ENCODE assay signal across 9 mouse cellular contexts in genomic region chr4:149701426-149702209, GRCm38 (mm10). TPM values are rescaled to one million over a fixed set of nuclear protein-coding genes. Genes with fewer than 3 reads are reported as not detected.
DNase-seq lines count a peak whose midpoint lies in the region; TF ChIP-seq lines count a peak whose summit lies in the region.
"Had no signal": no experiment of that assay in that cellular context is flagged by ENCODE, and none has a peak within 500 bp of the region (broad histone marks: within the 10 kb centered on the region; RNA-seq: fewer than 3 reads in every experiment).

No protein-coding gene starts in this region.

- TF ChIP-seq EP300 in CH12.LX (IDR thresholded peaks at IDR 0.05; ENCODE audit: low read length) = 0 out of 2 replicates have a peak, but pooled peaks have one; percentile 36

- TF ChIP-seq CTCF in CH12.LX (conservative IDR thresholded peaks at IDR 0.05 in 1 of 2, IDR thresholded peaks at IDR 0.05 in 1 of 2; ENCODE audit: low read depth in 2 of 2, low read length in 2 of 2) = no peak

- peak; percentile 55 to 68 for DNase-seq in heart, adult 18-20 months
- DNase-seq in heart, adult 8-10 months (ENCODE audit: low spot score) = no peak
- DNase-seq in CH12.LX (ENCODE audit: extremely low read depth) = peak; percentile 97
- peak; percentile 49 to 54 for DNase-seq in gastrocnemius, postnatal 36 days
- DNase-seq in lung, postnatal 10 days = peak; percentile 62
- DNase-seq in thymus, postnatal 0 days (ENCODE audit: low spot score) = peak; percentile 79
- DNase-seq in yolk sac, embryonic 10.5 days (ENCODE audit: low spot score) = no peak
- no peak for DNase-seq in cerebellum, postnatal 14 days

- dilution Hi-C loops in CH12.LX (cut with MboI; ENCODE audit: extremely low pct_ligation_motif_present, extremely low pct_unique_long_range_greater_than_20kb, low sequenced_read_pairs) = no loop called here

- peak overlapping the region; percentile 95 for H3K9ac ChIP-seq in CH12.LX (ENCODE audit: insufficient read depth, low read depth)
- H3K9ac ChIP-seq: neural tube, embryonic 12.5 days had no signal

- TF ChIP-seq RAD21 in CH12.LX (IDR thresholded peaks at IDR 0.05; ENCODE audit: low read depth, low read length) = no peak

- intact Hi-C loops in gastrocnemius, postnatal 36 days (cut with DNase I) = no loop called here

- peak overlapping the region; percentile 63 to 92 (median 82) for H3K4me3 ChIP-seq in CH12.LX (replicated peaks in 1 of 3; ENCODE audit: low read depth in 2 of 3, low read length in 2 of 3, poor library complexity in 1 of 3)
- H3K4me3 ChIP-seq: neural tube, embryonic 12.5 days had no signal

- no peaks in the 10 kb centered on the region for H3K27me3 ChIP-seq in CH12.LX (replicated peaks)

- H3K79me2 ChIP-seq in CH12.LX (replicated peaks; ENCODE audit: control insufficient read depth, extremely low read depth, insufficient read depth, poor library complexity, severe bottlenecking) = peaks cover 44% of the 10 kb centered on the region

- peak overlapping the region; percentile 92 for H3K4me2 ChIP-seq in CH12.LX (ENCODE audit: insufficient read depth, low read depth, poor library complexity, severe bottlenecking)
- H3K4me2 ChIP-seq: neural tube, embryonic 12.5 days had no signal

- peaks cover 5 to 36% of the 10 kb centered on the region in 2 experiments; a peak in 3 of 4 replicates for H3K4me1 ChIP-seq in CH12.LX (ENCODE audit: control insufficient read depth in 1 of 2, insufficient read depth in 2 of 2)

- H3K27ac ChIP-seq in CH12.LX (ENCODE audit: insufficient read depth, low read depth) = peak overlapping the region; percentile 98
- H3K27ac ChIP-seq: neural tube, embryonic 12.5 days had no signal

- H3K36me3 ChIP-seq in CH12.LX (replicated peaks in 1 of 2; ENCODE audit: control insufficient read depth in 1 of 2, insufficient read depth in 1 of 2, low read length in 1 of 2) = peaks cover 0 to 10% of the 10 kb centered on the region in 2 experiments
- H3K36me3 ChIP-seq: neural tube, embryonic 12.5 days had no signal

- peak; percentile 96 for TF ChIP-seq POLR2A in CH12.LX (IDR thresholded peaks at IDR 0.05; ENCODE audit: low read depth, low read length)

- in situ Hi-C loops in CH12.LX (cut with MboI; ENCODE audit: low pct_ligation_motif_present, low pct_unique_long_range_greater_than_20kb, low sequenced_read_pairs) = loop anchor here (25.0 kb wide), 1 partner anchor 539 kb away; the partner anchor contains the start of gene Pgd

- H3K9me3 ChIP-seq in CH12.LX (replicated peaks; ENCODE audit: low read length) = no peaks in the 10 kb centered on the region
- H3K9me3 ChIP-seq: neural tube, embryonic 12.5 days had no signal

TF ChIP-seq in CH12.LX, 34 proteins besides CTCF, POLR2A, EP300 and RAD21:
- peak; percentile 98 for TF ChIP-seq NELFE (IDR thresholded peaks at IDR 0.05; ENCODE audit: low read depth, low read length)
- peak; percentile 54; the same call in 1 of the 2 replicates for TF ChIP-seq BHLHE40 (IDR thresholded peaks at IDR 0.05; ENCODE audit: low read depth, low read length)
- no peak for TF ChIP-seq USF1 (IDR thresholded peaks at IDR 0.05; ENCODE audit: low read depth, low read length)
- TF ChIP-seq GABPA (IDR thresholded peaks at IDR 0.05; ENCODE audit: insufficient replicate concordance, low read depth, low read length) = no peak
- TF ChIP-seq MAX (IDR thresholded peaks at IDR 0.05; ENCODE audit: low read length) = peak; percentile 74
- TF ChIP-seq JUN (IDR thresholded peaks at IDR 0.05; ENCODE audit: insufficient read depth, low read depth, low read length) = no peak
- TF ChIP-seq NRF1 (IDR thresholded peaks at IDR 0.05; ENCODE audit: low read depth, low read length) = no peak
- TF ChIP-seq ZC3H11A (IDR thresholded peaks at IDR 0.05; ENCODE audit: low read depth, low read length) = no peak
- TF ChIP-seq ZMIZ1 (IDR thresholded peaks at IDR 0.05; ENCODE audit: low read depth, low read length) = peak; percentile 89
- TF ChIP-seq PAX5 (IDR thresholded peaks at IDR 0.05; ENCODE audit: low read length) = no peak
- no peak for TF ChIP-seq USF2 (conservative IDR thresholded peaks at IDR 0.05; ENCODE audit: low read depth, low read length)
- TF ChIP-seq KAT2A (IDR thresholded peaks at IDR 0.05; ENCODE audit: insufficient replicate concordance, low read length) = no peak
- peak; percentile 28; the same call in 1 of the 2 replicates for TF ChIP-seq MXI1 (IDR thresholded peaks at IDR 0.05; ENCODE audit: low read depth, low read length)
- peak; percentile 96 for TF ChIP-seq TBP (conservative IDR thresholded peaks at IDR 0.05; ENCODE audit: low read depth, low read length)
- TF ChIP-seq MEF2A (IDR thresholded peaks at IDR 0.05; ENCODE audit: borderline replicate concordance, low read depth, low read length) = no peak
- no peak for TF ChIP-seq UBTF (IDR thresholded peaks at IDR 0.05; ENCODE audit: low read depth, low read length)
- TF ChIP-seq SMC3 (IDR thresholded peaks at IDR 0.05; ENCODE audit: low read depth, low read length) = no peak
- 0 out of 2 replicates have a peak, but pooled peaks have one; percentile 4 for TF ChIP-seq SIN3A (IDR thresholded peaks at IDR 0.05; ENCODE audit: low read length)
- TF ChIP-seq ZNF384 (IDR thresholded peaks at IDR 0.05; ENCODE audit: low read depth, low read length) = no peak
- no peak for TF ChIP-seq MYC (IDR thresholded peaks at IDR 0.05; ENCODE audit: low read depth, low read length)
- no peak; the same call in 1 of the 2 replicates for TF ChIP-seq HCFC1 (IDR thresholded peaks at IDR 0.05; ENCODE audit: low read depth, low read length)
- TF ChIP-seq JUND (conservative IDR thresholded peaks at IDR 0.05; ENCODE audit: low read depth, low read length) = no peak
- TF ChIP-seq ELF1 (IDR thresholded peaks at IDR 0.05; ENCODE audit: low read depth, low read length) = no peak
- no peak for TF ChIP-seq CHD2 (IDR thresholded peaks at IDR 0.05; ENCODE audit: low read length)
- no peak for TF ChIP-seq E2F4 (IDR thresholded peaks at IDR 0.05; ENCODE audit: insufficient replicate concordance, low read depth, low read length)
- no peak for TF ChIP-seq RCOR1 (conservative IDR thresholded peaks at IDR 0.05; ENCODE audit: low read depth, low read length)
- TF ChIP-seq TCF12 (IDR thresholded peaks at IDR 0.05; ENCODE audit: low read depth, low read length) = peak; percentile 83
- TF ChIP-seq POLR2AphosphoS2 (IDR thresholded peaks at IDR 0.05; ENCODE audit: low read depth, low read length) = peak; percentile 81; the same call in 1 of the 2 replicates
- TF ChIP-seq ZKSCAN1 (IDR thresholded peaks at IDR 0.05; ENCODE audit: borderline replicate concordance, low read depth, low read length) = no peak
- TF ChIP-seq MAZ (IDR thresholded peaks at IDR 0.05; ENCODE audit: low read depth, low read length) = no peak
- no peak for TF ChIP-seq IRF4 (IDR thresholded peaks at IDR 0.05; ENCODE audit: low read depth, low read length)
- TF ChIP-seq CHD1 (IDR thresholded peaks at IDR 0.05; ENCODE audit: low read depth, low read length) = peak; percentile 15; the same call in 1 of the 2 replicates
- TF ChIP-seq ETS1 (conservative IDR thresholded peaks at IDR 0.05; ENCODE audit: low read depth, low read length) = 0 out of 2 replicates have a peak, but pooled peaks have one; percentile 24
- TF ChIP-seq MAFK (IDR thresholded peaks at IDR 0.05; ENCODE audit: insufficient replicate concordance, low read length) = no peak

RNA-seq across cellular contexts. Expression of gene Pik3cd, which starts 0.8 kb away (rescaled TPM):
- total RNA-seq in heart, adult 18-20 months (2021) = 1 to 10 TPM; 3.5 to 5.6 TPM
- total RNA-seq in heart, adult 8-10 months (2022) = 1 to 10 TPM; 4.7 to 5.8 (median 5.1) TPM
- 84.0 and 95.0 TPM in 2 replicates for total RNA-seq in CH12.LX (2012; rRNA removed)
- 57.0 and 60.3 TPM in 2 replicates for total RNA-seq in CH12.LX (2014; rRNA removed)
- polyA plus RNA-seq in CH12.LX (2012; ENCODE audit: insufficient read length, low read depth) = 62.4 and 72.1 TPM in 2 replicates
- 1 to 10 TPM; 8.8 to 10.0 TPM for total RNA-seq in gastrocnemius, postnatal 36 days (2021)
- polyA plus RNA-seq in thymus, postnatal 0 days (2015; fragmentation: Nextera tagmentation; extraction: Ambion mirVana) = 27.5 and 31.2 TPM in 2 replicates

RNA-seq across cellular contexts. Expression of gene Tmem201, which starts 36.2 kb away (rescaled TPM):
- 10 to 100 TPM; 85.2 to 90.5 TPM for total RNA-seq in heart, adult 18-20 months (2021)
- total RNA-seq in heart, adult 8-10 months (2022) = 10 to 100 TPM; 92.2 to 93.9 (median 93.1) TPM
- total RNA-seq in CH12.LX (2012; rRNA removed) (16.2 and 18.0 TPM in 2 replicates), CH12.LX (2014; rRNA removed) (6.4 and 6.5 TPM in 2 replicates)
- 23.7 and 29.2 TPM in 2 replicates for polyA plus RNA-seq in CH12.LX (2012; ENCODE audit: insufficient read length, low read depth)
- 10 to 100 TPM; 33.1 to 40.5 TPM for total RNA-seq in gastrocnemius, postnatal 36 days (2021)
- 11.5 and 11.7 TPM in 2 replicates for polyA plus RNA-seq in thymus, postnatal 0 days (2015; fragmentation: Nextera tagmentation; extraction: Ambion mirVana)

Comparison
In these comparisons a context has a peak if more than half of its experiments do, and no peak if none do; other contexts are left out.
1. DNase-seq: peak in heart, adult 18-20 months (2 of 2), CH12.LX (single experiment), gastrocnemius, postnatal 36 days (2 of 2), lung, postnatal 10 days (single experiment) and thymus, postnatal 0 days (single experiment); none in heart, adult 8-10 months (single experiment), yolk sac, embryonic 10.5 days (single experiment) and cerebellum, postnatal 14 days (0 of 2).
2. RNA of gene Pik3cd, which starts 0.8 kb away (total RNA-seq): 57.0 to 95.0 TPM in CH12.LX; 8.8 to 10.0 TPM in gastrocnemius, postnatal 36 days, 3.5 to 5.6 TPM in heart, adult 18-20 months and 4.7 to 5.8 TPM in heart, adult 8-10 months; every median in the first group is over 4 times any median in the second.